Mouse (Mus musculus) heart, embryonic 12.5 days (tissue): ENCODE data around the gene Gpr152. TPM values are rescaled to one million over a fixed set of nuclear protein-coding genes. Genes with fewer than 3 reads are reported as not detected.

ENCODE experiments used
- ATAC-seq: fragments of 200-750 bp; cut with Nextera tagmentation; 2 replicates; pipeline ENCODE4 v1.8.0; 2017; ENCODE audit warnings: moderate TSS enrichment, moderate library complexity; ENCODE audit not compliant: insufficient number of reproducible peaks, low FRiP score
- H3K27ac ChIP-seq: fragments of 300-500 bp; sonication (generic); 2 replicates; pipeline ENCODE4 v1.5.1; 2016; ENCODE audit warnings: mild to moderate bottlenecking, moderate library complexity; ENCODE audit not compliant: poor library complexity, severe bottlenecking
- H3K27me3 ChIP-seq: fragments of 300-500 bp; sonication (generic); replicated peaks from 2 replicates; pipeline ENCODE4 v1.6.1; 2016; ENCODE audit warnings: mild to moderate bottlenecking, moderate library complexity
- H3K36me3 ChIP-seq: fragments of 300-500 bp; sonication (generic); 2 replicates; pipeline ENCODE4 v1.6.1; 2016; ENCODE audit warnings: mild to moderate bottlenecking, moderate library complexity
- H3K4me1 ChIP-seq: fragments of 300-500 bp; sonication (generic); replicated peaks from 2 replicates; pipeline ENCODE4 v1.6.1; 2016; ENCODE audit warnings: mild to moderate bottlenecking
- H3K4me2 ChIP-seq: fragments of 300-500 bp; sonication (generic); 2 replicates; pipeline ENCODE4 v1.6.1; 2016; ENCODE audit warnings: mild to moderate bottlenecking, moderate library complexity
- H3K4me3 ChIP-seq: fragments of 300-500 bp; sonication (generic); 2 replicates; pipeline ENCODE4 v1.5.1; 2016; ENCODE audit warnings: mild to moderate bottlenecking
- H3K9ac ChIP-seq: fragments of 300-500 bp; sonication (generic); 2 replicates; pipeline ENCODE4 v1.6.1; 2016; ENCODE audit warnings: mild to moderate bottlenecking, moderate library complexity
- H3K9me3 ChIP-seq: fragments of 300-500 bp; sonication (generic); replicated peaks from 2 replicates; pipeline ENCODE4 v1.6.1; 2016; ENCODE audit warnings: mild to moderate bottlenecking, moderate library complexity
- WGBS: fragments of 180-500 bp; shearing (Covaris S2); methylation state at CpG from one replicate; pipeline ENCODE4 v1.1.7; 2016; 5-methylcytosine and 5-hydroxymethylcytosine counted together
- polyA plus RNA-seq: library from polyadenylated mRNA; unstranded; fragments of >200 nt; fragmentation: Nextera tagmentation; extraction: Ambion mirVana; gene quantifications from 2 replicates; pipeline ENCODE4 v1.2.1, GENCODE M21; 2016

Gpr152 gene
- polyA plus RNA-seq, 1 experiment from 2014 or later = not detected

- Histone ChIP-seq H3K4me2 (no peak overlapping the region), H3K4me1 (peaks cover 57% of the 10 kb centered on the region), H3K9ac (no peak overlapping the region), H3K36me3 (peaks cover 56% of the 10 kb centered on the region), H3K27me3 (no peaks in the 10 kb centered on the region), H3K27ac (peak overlapping the region; percentile 4; the same call in 1 of the 2 replicates), H3K4me3 (no peak overlapping the region), H3K9me3 (no peaks in the 10 kb centered on the region)
- WGBS = 85% methylated on average over 5 of the region's 5 CpGs
- ATAC-seq = no peak
These were observed 12.3 kb downstream of the Gpr152 start for GRCm38 (mm10) chr19:4151898-4152297.

GRCm38 (mm10) chr19:4152445-4153231, 13.1 kb downstream of the Gpr152 start:
- Histone ChIP-seq H3K4me2 (no peak overlapping the region), H3K27me3 (no peaks in the 10 kb centered on the region), H3K27ac (no peak overlapping the region), H3K9ac (no peak overlapping the region), H3K4me1 (peaks cover 57% of the 10 kb centered on the region), H3K4me3 (no peak overlapping the region), H3K36me3 (peaks cover 63% of the 10 kb centered on the region), H3K9me3 (no peaks in the 10 kb centered on the region)
- WGBS = 84% methylated on average over 8 of the region's 8 CpGs
- no peak for ATAC-seq

- H3K36me3 ChIP-seq = peaks cover 69% of the 10 kb centered on the region
- no peak within 1 kb of the TSS for H3K27ac ChIP-seq
- H3K4me2 ChIP-seq = no peak within 1 kb of the TSS
- H3K4me1 ChIP-seq = peaks cover 52% of the 10 kb centered on the region
- H3K27me3 ChIP-seq = no peaks in the 10 kb centered on the region
- WGBS = 52% methylated on average over 11 of the region's 11 CpGs
- H3K9ac ChIP-seq = no peak within 1 kb of the TSS
- no peak for ATAC-seq
- no peaks in the 10 kb centered on the region for H3K9me3 ChIP-seq
- no peak within 1 kb of the TSS for H3K4me3 ChIP-seq
These were observed 13.7 kb downstream of the Gpr152 start, which contains the start of gene Ptprcap for GRCm38 (mm10) chr19:4153232-4153654. Gene Ptprcap, plus strand, starts transcription at chr19:4153604.

- peaks cover 83% of the 10 kb centered on the region for H3K36me3 ChIP-seq
- H3K4me3 ChIP-seq = no peak overlapping the region
- H3K9ac ChIP-seq = no peak overlapping the region
- 71% methylated on average over 13 of the region's 13 CpGs for WGBS
- H3K27me3 ChIP-seq = no peaks in the 10 kb centered on the region
- no peak overlapping the region for H3K27ac ChIP-seq
- no peak for ATAC-seq
- H3K4me2 ChIP-seq = no peak overlapping the region
- peaks cover 44% of the 10 kb centered on the region for H3K4me1 ChIP-seq
- H3K9me3 ChIP-seq = no peaks in the 10 kb centered on the region
These were observed 15.0 kb downstream of the Gpr152 start for GRCm38 (mm10) chr19:4154437-4155222.

GRCm38 (mm10) chr19:4155223-4156072, 15.9 kb downstream of the Gpr152 start:
- Histone ChIP-seq H3K9me3 (no peaks in the 10 kb centered on the region), H3K4me1 (peaks cover 38% of the 10 kb centered on the region), H3K4me2 (no peak overlapping the region), H3K27me3 (no peaks in the 10 kb centered on the region), H3K4me3 (no peak overlapping the region), H3K9ac (no peak overlapping the region), H3K36me3 (peaks cover 81% of the 10 kb centered on the region), H3K27ac (0 out of 2 replicates have a peak overlapping the region, but pooled peaks have one; percentile 10)
- 82% methylated on average over 6 of the region's 6 CpGs for WGBS
- ATAC-seq = no peak

- Histone ChIP-seq H3K36me3 (peaks cover 81% of the 10 kb centered on the region), H3K9ac (no peak overlapping the region), H3K27me3 (no peaks in the 10 kb centered on the region), H3K9me3 (no peaks in the 10 kb centered on the region), H3K4me3 (no peak overlapping the region), H3K27ac (0 out of 2 replicates have a peak overlapping the region, but pooled peaks have one; percentile 10), H3K4me2 (no peak overlapping the region), H3K4me1 (peaks cover 32% of the 10 kb centered on the region)
- WGBS = 74% methylated on average over 20 of the region's 20 CpGs
- no peak for ATAC-seq
These were observed 16.5 kb downstream of the Gpr152 start for GRCm38 (mm10) chr19:4156073-4156579.

- WGBS = 92% methylated on average over 12 of the region's 12 CpGs
- peaks cover 81% of the 10 kb centered on the region for H3K36me3 ChIP-seq
These were observed 17.2 kb downstream of the Gpr152 start for GRCm38 (mm10) chr19:4156771-4157170.

GRCm38 (mm10) chr19:4159049-4159448, 19.5 kb downstream of the Gpr152 start:
- Histone ChIP-seq H3K9ac (no peak overlapping the region), H3K4me1 (peaks cover 22% of the 10 kb centered on the region), H3K27me3 (no peaks in the 10 kb centered on the region), H3K9me3 (no peaks in the 10 kb centered on the region), H3K4me3 (no peak overlapping the region), H3K27ac (no peak overlapping the region), H3K4me2 (no peak overlapping the region), H3K36me3 (peaks cover 63% of the 10 kb centered on the region)
- ATAC-seq = no peak
- WGBS = 95% methylated on average over 8 of the region's 8 CpGs

More at GRCm38 (mm10) chr19:4156771-4157170, 17.2 kb downstream of the Gpr152 start:
- Histone ChIP-seq H3K4me2 (no peak overlapping the region), H3K27me3 (no peaks in the 10 kb centered on the region), H3K4me1 (peaks cover 26% of the 10 kb centered on the region), H3K27ac (no peak overlapping the region), H3K9ac (no peak overlapping the region), H3K4me3 (no peak overlapping the region), H3K9me3 (no peaks in the 10 kb centered on the region)
- ATAC-seq = no peak

- H3K27ac ChIP-seq = peak within 1 kb of the TSS; percentile 41
- peaks cover 38% of the 10 kb centered on the region for H3K36me3 ChIP-seq
- H3K9me3 ChIP-seq = no peaks in the 10 kb centered on the region
- peak within 1 kb of the TSS; percentile 95 for H3K4me2 ChIP-seq
- WGBS = 6% methylated on average over 42 of the region's 42 CpGs
- H3K27me3 ChIP-seq = no peaks in the 10 kb centered on the region
- peak within 1 kb of the TSS; percentile 73 for H3K4me3 ChIP-seq
- peak within 1 kb of the TSS; percentile 93 for H3K9ac ChIP-seq
- peak; percentile 85 for ATAC-seq
- H3K4me1 ChIP-seq = peaks cover 24% of the 10 kb centered on the region
These were observed 23.3 kb downstream of the Gpr152 start, which contains the start of gene Rps6kb2 for GRCm38 (mm10) chr19:4162646-4163542. Gene Rps6kb2, minus strand, starts transcription at chr19:4163354.

- Histone ChIP-seq H3K4me2 (peak overlapping the region; percentile 95), H3K36me3 (peaks cover 32% of the 10 kb centered on the region), H3K9ac (peak overlapping the region; percentile 58; the same call in 1 of the 2 replicates), H3K4me1 (peaks cover 24% of the 10 kb centered on the region), H3K27ac (peak overlapping the region; percentile 41; the same call in 1 of the 2 replicates), H3K27me3 (no peaks in the 10 kb centered on the region), H3K9me3 (no peaks in the 10 kb centered on the region), H3K4me3 (peak overlapping the region; percentile 73)
- no peak for ATAC-seq
- 39% methylated on average over 4 of the region's 4 CpGs for WGBS
These were observed 23.9 kb downstream of the Gpr152 start for GRCm38 (mm10) chr19:4163543-4163887.
